Mouse (Mus musculus) limb, embryonic 11.5 days (tissue): Measurements from ENCODE around the gene Ggnbp2. TPM values are rescaled to one million over a fixed set of nuclear protein-coding genes. Genes with fewer than 3 reads are reported as not detected.
A peak's percentile ranks its signal among the peaks of the same experiment; 100 is the strongest.

Experiments
- ATAC-seq: fragments of 200-750 bp; cut with Nextera tagmentation; 2 replicates; pipeline ENCODE4 v1.8.0; 2017; ENCODE audit warnings: low read depth; ENCODE audit not compliant: insufficient number of reproducible peaks, low FRiP score, low TSS enrichment
- DNase-seq: peaks from one replicate; pipeline ENCODE4 v3.0.0-alpha.2; 2015; ENCODE audit warnings: low spot score
- H3K27ac ChIP-seq: fragments of 300-500 bp; sonication (generic); replicated peaks from 2 replicates; pipeline ENCODE4 v1.5.1; 2014; ENCODE audit warnings: low read depth, mild to moderate bottlenecking, low read length
- H3K27me3 ChIP-seq: fragments of 300-500 bp; sonication (generic); 2 replicates; pipeline ENCODE4 v1.6.1; 2014; ENCODE audit warnings: mild to moderate bottlenecking, low read length, mixed read lengths; ENCODE audit not compliant: control insufficient read depth, insufficient read depth
- H3K36me3 ChIP-seq: fragments of 300-500 bp; sonication (generic); 2 replicates; pipeline ENCODE4 v1.6.1; 2014; ENCODE audit warnings: mild to moderate bottlenecking, low read length, moderate library complexity, mixed read lengths; ENCODE audit not compliant: control insufficient read depth, insufficient read depth
- H3K4me1 ChIP-seq: fragments of 300-500 bp; sonication (generic); 2 replicates; pipeline ENCODE4 v1.6.1; 2014; ENCODE audit warnings: low read length, mixed read lengths; ENCODE audit not compliant: control insufficient read depth, insufficient read depth
- H3K4me2 ChIP-seq: fragments of 300-500 bp; sonication (generic); 2 replicates; pipeline ENCODE4 v1.6.1; 2014; ENCODE audit warnings: low read depth, mild to moderate bottlenecking, moderate library complexity; ENCODE audit not compliant: severe bottlenecking
- H3K4me3 ChIP-seq: fragments of 300-500 bp; sonication (generic); 2 replicates; pipeline ENCODE4 v1.5.1; 2014; ENCODE audit warnings: low read depth, low read length
- H3K9ac ChIP-seq: fragments of 300-500 bp; sonication (generic); 2 replicates; pipeline ENCODE4 v1.6.1; 2014; ENCODE audit warnings: mild to moderate bottlenecking, low read length
- H3K9me3 ChIP-seq: fragments of 300-500 bp; sonication (generic); 2 replicates; pipeline ENCODE4 v1.6.1; 2016; ENCODE audit warnings: low read length; ENCODE audit not compliant: control insufficient read depth
- WGBS: fragments of 180-500 bp; shearing (Covaris S2); extraction: QIAGEN DNeasy Blood & Tissue Kit; methylation state at CpG from one replicate; pipeline ENCODE4 v1.1.7; 2014; 5-methylcytosine and 5-hydroxymethylcytosine counted together
- polyA plus RNA-seq: library from polyadenylated mRNA; unstranded; fragments of >200 nt; fragmentation: Nextera tagmentation; extraction: Ambion mirVana; gene quantifications from 2 replicates; pipeline ENCODE4 v1.2.1, GENCODE M21; 2014

Ggnbp2 gene
- polyA plus RNA-seq, result 69.3 and 69.8 TPM in 2 replicates

DNA sequence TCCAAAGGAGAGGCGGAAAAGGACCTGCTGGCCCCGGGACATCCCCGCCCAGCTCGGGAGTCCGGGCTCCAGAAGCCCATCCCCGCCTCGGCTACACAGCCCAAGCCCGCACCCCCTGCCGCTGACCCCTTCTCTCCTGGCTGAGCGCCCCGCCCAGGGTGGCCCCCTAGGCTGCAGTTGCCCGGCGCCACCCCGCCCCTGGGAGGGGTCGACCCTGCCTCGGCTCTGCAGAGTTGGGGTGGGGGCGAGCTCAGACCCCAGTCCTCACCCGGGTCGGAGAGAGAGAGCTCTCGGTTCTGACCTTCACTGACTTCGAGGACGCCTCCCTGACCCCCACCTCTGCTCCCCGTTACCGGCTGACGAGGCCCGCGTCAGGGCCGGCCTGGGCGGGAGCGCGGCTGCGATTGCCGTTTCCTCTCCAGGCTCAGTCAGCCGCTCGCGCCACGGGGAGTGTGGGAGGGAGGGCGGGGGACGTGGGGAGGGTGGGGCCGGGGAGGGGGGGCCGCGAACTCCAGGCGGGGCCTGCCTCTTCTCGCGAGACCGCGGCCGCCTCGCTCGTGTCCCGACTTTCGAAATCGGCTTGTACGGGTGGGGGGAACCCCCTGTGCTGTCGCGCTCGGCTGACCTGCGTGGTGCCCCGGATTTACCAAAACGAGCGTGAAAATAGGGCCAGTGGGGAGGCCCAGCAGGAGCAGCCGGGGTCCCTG, at the start of gene Ggnbp2:
Gene Ggnbp2, minus strand, starts transcription at position 481 of the 707 bp plus-strand sequence.
- peak; percentile 91 for DNase-seq
- H3K4me1 ChIP-seq, result peaks cover 6% of the 10 kb centered on the region
- peak within 1 kb of the TSS; percentile 98 for H3K27ac ChIP-seq
- H3K9ac ChIP-seq, result peak within 1 kb of the TSS; percentile 95
- no peaks in the 10 kb centered on the region for H3K9me3 ChIP-seq
- under 1% methylated on average over 47 of the region's 62 CpGs for WGBS
- no peaks in the 10 kb centered on the region for H3K36me3 ChIP-seq
- no peaks in the 10 kb centered on the region for H3K27me3 ChIP-seq
- ATAC-seq, result peak; percentile 89
- peak within 1 kb of the TSS; percentile 84 for H3K4me2 ChIP-seq
- peak within 1 kb of the TSS; percentile 88 for H3K4me3 ChIP-seq

DNA sequence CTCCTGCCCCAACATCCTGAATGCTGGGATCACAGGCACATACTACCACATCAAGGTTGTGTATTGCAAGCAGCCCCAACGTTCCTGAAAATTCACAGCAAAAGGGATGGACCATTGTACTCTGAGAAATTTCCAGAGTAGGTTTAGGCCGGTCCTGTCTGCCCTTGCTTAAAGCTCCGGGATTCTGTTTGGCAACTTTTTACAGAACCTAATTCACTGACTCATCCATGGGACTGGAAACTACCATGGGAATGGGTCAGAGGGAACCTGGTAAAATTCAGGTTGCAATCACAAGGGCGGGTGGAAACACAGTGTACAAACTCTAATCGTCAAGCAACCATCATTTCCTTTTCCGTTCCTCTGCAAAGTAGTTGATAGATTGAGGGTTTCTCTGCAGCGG, 49.3 kb upstream of the Ggnbp2 start:
- H3K4me2 ChIP-seq, result no peak overlapping the region
- no peaks in the 10 kb centered on the region for H3K36me3 ChIP-seq
- no peak overlapping the region for H3K27ac ChIP-seq
- WGBS, result 82% methylated on average over 7 of the region's 7 CpGs
- H3K9ac ChIP-seq, result no peak overlapping the region
- H3K4me1 ChIP-seq, result no peaks in the 10 kb centered on the region
- H3K9me3 ChIP-seq, result no peaks in the 10 kb centered on the region
- no peak overlapping the region for H3K4me3 ChIP-seq
- H3K27me3 ChIP-seq, result no peaks in the 10 kb centered on the region
- DNase-seq (no peak), ATAC-seq (no peak)

- H3K4me2 ChIP-seq, result no peak overlapping the region
- H3K4me3 ChIP-seq, result no peak overlapping the region
- H3K27me3 ChIP-seq, result no peaks in the 10 kb centered on the region
- no peaks in the 10 kb centered on the region for H3K9me3 ChIP-seq
- no peaks in the 10 kb centered on the region for H3K4me1 ChIP-seq
- peak; percentile 37 for DNase-seq
- no peaks in the 10 kb centered on the region for H3K36me3 ChIP-seq
- H3K27ac ChIP-seq, result no peak overlapping the region
- 41% methylated on average over 3 of the region's 3 CpGs for WGBS
- no peak for ATAC-seq
- H3K9ac ChIP-seq, result no peak overlapping the region
Observed at GRCm38 (mm10) chr11:84919276-84919675, 48.7 kb upstream of the Ggnbp2 start.

- peak; percentile 94 for DNase-seq
- 6% methylated on average over 16 of the region's 16 CpGs for WGBS
- no peak for ATAC-seq
- Histone ChIP-seq H3K4me3 (no peak overlapping the region), H3K4me2 (peak overlapping the region; percentile 15), H3K27me3 (no peaks in the 10 kb centered on the region), H3K27ac (no peak overlapping the region), H3K36me3 (no peaks in the 10 kb centered on the region), H3K9ac (no peak overlapping the region), H3K4me1 (no peaks in the 10 kb centered on the region), H3K9me3 (no peaks in the 10 kb centered on the region)
Observed at GRCm38 (mm10) chr11:84918425-84918824, 47.8 kb upstream of the Ggnbp2 start.

DNA sequence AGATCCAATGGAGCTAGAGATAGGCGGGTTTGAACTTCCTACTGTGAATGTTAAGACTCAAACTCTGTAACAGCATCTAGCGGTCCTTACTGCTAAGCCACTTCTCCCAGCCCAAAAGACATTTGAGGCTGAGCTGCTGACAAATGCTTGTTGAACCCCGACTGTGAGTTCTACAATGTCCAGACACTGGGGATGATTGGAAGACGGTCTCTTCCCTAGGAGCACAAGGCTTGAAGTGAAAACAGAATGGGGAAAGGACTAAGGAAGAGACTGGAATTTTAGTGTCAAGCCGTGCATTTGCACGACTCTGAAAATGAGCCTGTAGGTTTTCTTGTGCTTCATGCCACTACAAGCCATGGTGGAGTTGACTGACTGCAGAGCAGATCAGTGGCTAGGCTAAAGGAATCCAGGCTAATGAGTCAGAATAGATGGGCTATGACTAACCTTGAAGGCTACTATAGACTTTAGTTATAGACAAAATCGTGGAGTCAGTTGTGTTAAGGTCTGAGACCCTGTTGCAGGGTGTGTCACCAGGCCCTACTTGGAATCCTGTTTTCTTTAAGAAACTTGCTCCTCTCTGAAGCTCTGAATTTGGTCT, 46.2 kb upstream of the Ggnbp2 start:
- Histone ChIP-seq H3K4me3 (peak overlapping the region; percentile 86), H3K4me2 (peak overlapping the region; percentile 42), H3K4me1 (no peaks in the 10 kb centered on the region), H3K9ac (peak overlapping the region; percentile 45; the same call in 1 of the 2 replicates), H3K27ac (no peak overlapping the region), H3K9me3 (no peaks in the 10 kb centered on the region), H3K36me3 (peaks cover 3% of the 10 kb centered on the region; the same call in 1 of the 2 replicates), H3K27me3 (no peaks in the 10 kb centered on the region)
- ATAC-seq (no peak), DNase-seq (no peak)
- 64% methylated on average over 7 of the region's 7 CpGs for WGBS

GRCm38 (mm10) chr11:84916053-84916702, 45.6 kb upstream of the Ggnbp2 start, which contains the start of gene Znhit3:
Znhit3 (minus strand) TSS chr11:84916366.
- Histone ChIP-seq H3K4me1 (no peaks in the 10 kb centered on the region), H3K9me3 (no peaks in the 10 kb centered on the region), H3K27me3 (no peaks in the 10 kb centered on the region), H3K9ac (peak within 1 kb of the TSS; percentile 69), H3K4me3 (peak within 1 kb of the TSS; percentile 86), H3K4me2 (peak within 1 kb of the TSS; percentile 46), H3K27ac (no peak within 1 kb of the TSS), H3K36me3 (peaks cover 7% of the 10 kb centered on the region; the same call in 1 of the 2 replicates)
- 3% methylated on average over 32 of the region's 34 CpGs for WGBS
- ATAC-seq, result peak; percentile 80; the same call in 1 of the 2 replicates
- DNase-seq, result peak; percentile 82

- no peaks in the 10 kb centered on the region for H3K27me3 ChIP-seq
- H3K4me1 ChIP-seq, result no peaks in the 10 kb centered on the region
- no peak overlapping the region for H3K4me2 ChIP-seq
- DNase-seq, result no peak
- no peak overlapping the region for H3K27ac ChIP-seq
- H3K9ac ChIP-seq, result no peak overlapping the region
- no peak for ATAC-seq
- H3K9me3 ChIP-seq, result no peaks in the 10 kb centered on the region
- H3K36me3 ChIP-seq, result peaks cover 12% of the 10 kb centered on the region; the same call in 1 of the 2 replicates
- WGBS, result 81% methylated on average over 5 of the region's 5 CpGs
- no peak overlapping the region for H3K4me3 ChIP-seq
Observed at GRCm38 (mm10) chr11:84914673-84915072, 44.1 kb upstream of the Ggnbp2 start.

GRCm38 (mm10) chr11:84910411-84910810, 39.8 kb upstream of the Ggnbp2 start:
- no peak for ATAC-seq
- Histone ChIP-seq H3K9me3 (no peaks in the 10 kb centered on the region), H3K27me3 (no peaks in the 10 kb centered on the region), H3K36me3 (peaks cover 27% of the 10 kb centered on the region), H3K4me3 (no peak overlapping the region), H3K4me1 (no peaks in the 10 kb centered on the region), H3K9ac (no peak overlapping the region), H3K27ac (no peak overlapping the region), H3K4me2 (no peak overlapping the region)
- DNase-seq, result no peak
- 93% methylated on average over 4 of the region's 4 CpGs for WGBS
